Mouse (Mus musculus): ENCODE measurements around the gene Clic4. TPM values are rescaled to one million over a fixed set of nuclear protein-coding genes. Genes with fewer than 3 reads are reported as not detected.

Gene Clic4
- polyA plus RNA-seq, 2 experiments, result 68.0 to 88.2 TPM

GRCm38 (mm10) chr4:135236658-135237057 lies 36.0 kb downstream of the Clic4 start:
- no peak for DNase-seq (ENCODE audit: low spot score)
- Histone ChIP-seq H3K27me3 (ENCODE audit: control insufficient read depth, insufficient read depth, low read length) (no peaks in the 10 kb centered on the region), H3K9me3 (ENCODE audit: control insufficient read depth, low read length) (no peaks in the 10 kb centered on the region), H3K36me3 (ENCODE audit: control insufficient read depth, insufficient read depth, low read length) (peaks cover 35% of the 10 kb centered on the region), H3K27ac (replicated peaks; ENCODE audit: low read depth, low read length) (no peak overlapping the region), H3K4me2 (replicated peaks; ENCODE audit: low read depth, low read length, severe bottlenecking) (no peak overlapping the region), H3K4me1 (ENCODE audit: control insufficient read depth, insufficient read depth, low read length) (peaks cover 7% of the 10 kb centered on the region; the same call in 1 of the 2 replicates), H3K4me3 (replicated peaks; ENCODE audit: low read length) (no peak overlapping the region), H3K9ac (ENCODE audit: low read depth, low read length, severe bottlenecking) (no peak overlapping the region)
- WGBS, result 83% methylated on average over 4 of the region's 4 CpGs
- ATAC-seq (ENCODE audit: low FRiP score, low read depth), result no peak
- TF ChIP-seq POLR2A (IDR thresholded peaks at IDR 0.05; ENCODE audit: borderline replicate concordance, extremely low read depth, insufficient read depth, insufficient read length), result no peak

GRCm38 (mm10) chr4:135235546-135235945 lies 37.1 kb downstream of the Clic4 start:
- no peak for TF ChIP-seq POLR2A (IDR thresholded peaks at IDR 0.05; ENCODE audit: borderline replicate concordance, extremely low read depth, insufficient read depth, insufficient read length)
- peaks cover 35% of the 10 kb centered on the region for H3K36me3 ChIP-seq (ENCODE audit: control insufficient read depth, insufficient read depth, low read length)
- ATAC-seq (ENCODE audit: low FRiP score, low read depth) (no peak), DNase-seq (ENCODE audit: low spot score) (no peak)
- H3K9ac ChIP-seq (ENCODE audit: low read depth, low read length, severe bottlenecking), result no peak overlapping the region
- H3K4me2 ChIP-seq (replicated peaks; ENCODE audit: low read depth, low read length, severe bottlenecking), result no peak overlapping the region
- no peaks in the 10 kb centered on the region for H3K27me3 ChIP-seq (ENCODE audit: control insufficient read depth, insufficient read depth, low read length)
- H3K4me1 ChIP-seq (ENCODE audit: control insufficient read depth, insufficient read depth, low read length), result peaks cover 6% of the 10 kb centered on the region; the same call in 1 of the 2 replicates
- no peaks in the 10 kb centered on the region for H3K9me3 ChIP-seq (ENCODE audit: control insufficient read depth, low read length)
- 71% methylated on average over 8 of the region's 8 CpGs for WGBS
- no peak overlapping the region for H3K27ac ChIP-seq (replicated peaks; ENCODE audit: low read depth, low read length)
- no peak overlapping the region for H3K4me3 ChIP-seq (replicated peaks; ENCODE audit: low read length)

GRCm38 (mm10) chr4:135232563-135232962 lies 40.1 kb downstream of the Clic4 start:
- 0 out of 2 replicates have a peak, but pooled peaks cover 6% of the 10 kb centered on the region for H3K4me1 ChIP-seq (ENCODE audit: control insufficient read depth, insufficient read depth, low read length)
- no peaks in the 10 kb centered on the region for H3K9me3 ChIP-seq (ENCODE audit: control insufficient read depth, low read length)
- 44% methylated on average over 5 of the region's 5 CpGs for WGBS
- ATAC-seq (ENCODE audit: low FRiP score, low read depth) (no peak), DNase-seq (ENCODE audit: low spot score) (no peak)
- no peak overlapping the region for H3K4me3 ChIP-seq (replicated peaks; ENCODE audit: low read length)
- H3K9ac ChIP-seq (ENCODE audit: low read depth, low read length, severe bottlenecking), result no peak overlapping the region
- no peaks in the 10 kb centered on the region for H3K27me3 ChIP-seq (ENCODE audit: control insufficient read depth, insufficient read depth, low read length)
- H3K36me3 ChIP-seq (ENCODE audit: control insufficient read depth, insufficient read depth, low read length), result peaks cover 16% of the 10 kb centered on the region
- H3K4me2 ChIP-seq (replicated peaks; ENCODE audit: low read depth, low read length, severe bottlenecking), result no peak overlapping the region
- no peak for TF ChIP-seq POLR2A (IDR thresholded peaks at IDR 0.05; ENCODE audit: borderline replicate concordance, extremely low read depth, insufficient read depth, insufficient read length)
- H3K27ac ChIP-seq (replicated peaks; ENCODE audit: low read depth, low read length), result no peak overlapping the region

GRCm38 (mm10) chr4:135231543-135231942 lies 41.1 kb downstream of the Clic4 start:
- Histone ChIP-seq H3K9ac (ENCODE audit: low read depth, low read length, severe bottlenecking) (no peak overlapping the region), H3K27ac (replicated peaks; ENCODE audit: low read depth, low read length) (no peak overlapping the region), H3K4me3 (replicated peaks; ENCODE audit: low read length) (no peak overlapping the region), H3K36me3 (ENCODE audit: control insufficient read depth, insufficient read depth, low read length) (peaks cover 12% of the 10 kb centered on the region), H3K4me1 (ENCODE audit: control insufficient read depth, insufficient read depth, low read length) (0 out of 2 replicates have a peak, but pooled peaks cover 5% of the 10 kb centered on the region), H3K9me3 (ENCODE audit: control insufficient read depth, low read length) (no peaks in the 10 kb centered on the region), H3K4me2 (replicated peaks; ENCODE audit: low read depth, low read length, severe bottlenecking) (no peak overlapping the region), H3K27me3 (ENCODE audit: control insufficient read depth, insufficient read depth, low read length) (no peaks in the 10 kb centered on the region)
- no peak for DNase-seq (ENCODE audit: low spot score)
- TF ChIP-seq POLR2A (IDR thresholded peaks at IDR 0.05; ENCODE audit: borderline replicate concordance, extremely low read depth, insufficient read depth, insufficient read length), result no peak
- WGBS, result 78% methylated on average over 5 of the region's 5 CpGs
- no peak for ATAC-seq (ENCODE audit: low FRiP score, low read depth)

GRCm38 (mm10) chr4:135231136-135231535 lies 41.5 kb downstream of the Clic4 start:
- Histone ChIP-seq H3K9ac (ENCODE audit: low read depth, low read length, severe bottlenecking) (0 out of 2 replicates have a peak overlapping the region, but pooled peaks have one; percentile 18), H3K4me3 (replicated peaks; ENCODE audit: low read length) (no peak overlapping the region), H3K36me3 (ENCODE audit: control insufficient read depth, insufficient read depth, low read length) (peaks cover 10% of the 10 kb centered on the region; the same call in 1 of the 2 replicates), H3K27me3 (ENCODE audit: control insufficient read depth, insufficient read depth, low read length) (no peaks in the 10 kb centered on the region), H3K4me2 (replicated peaks; ENCODE audit: low read depth, low read length, severe bottlenecking) (no peak overlapping the region), H3K9me3 (ENCODE audit: control insufficient read depth, low read length) (no peaks in the 10 kb centered on the region), H3K4me1 (ENCODE audit: control insufficient read depth, insufficient read depth, low read length) (0 out of 2 replicates have a peak, but pooled peaks cover under 1% of the 10 kb centered on the region), H3K27ac (replicated peaks; ENCODE audit: low read depth, low read length) (no peak overlapping the region)
- no peak for ATAC-seq (ENCODE audit: low FRiP score, low read depth)
- DNase-seq (ENCODE audit: low spot score), result no peak
- no peak for TF ChIP-seq POLR2A (IDR thresholded peaks at IDR 0.05; ENCODE audit: borderline replicate concordance, extremely low read depth, insufficient read depth, insufficient read length)
- 76% methylated on average over 3 of the region's 3 CpGs for whole genome bisulfite sequencing

All from limb, embryonic 14.5 days (tissue).